17 mouse cellular contexts compared by ENCODE assay signal in genomic region chr11:9018491-9019267, GRCm38 (mm10). TPM values are rescaled to one million over a fixed set of nuclear protein-coding genes. Genes with fewer than 3 reads are reported as not detected.
"Had no signal": no experiment of that assay in that cellular context is flagged by ENCODE, and none has a peak within 500 bp of the region (broad histone marks: within the 10 kb centered on the region; RNA-seq: fewer than 3 reads in every experiment).

No protein-coding gene starts in this region.

- H3K9ac ChIP-seq: limb, embryonic 13.5 days; liver, embryonic 14.5 days; midbrain, embryonic 13.5 days; neural tube, embryonic 15.5 days had no signal

- H3K4me3 ChIP-seq: limb, embryonic 13.5 days; midbrain, embryonic 13.5 days; myocyte; neural tube, embryonic 15.5 days had no signal

- H3K27me3 ChIP-seq: midbrain, embryonic 13.5 days; neural tube, embryonic 15.5 days had no signal

- ATAC-seq: lung, postnatal 0 days; midbrain, embryonic 13.5 days had no signal

- H3K9me3 ChIP-seq: limb, embryonic 13.5 days; midbrain, embryonic 13.5 days; neural tube, embryonic 15.5 days had no signal

- H3K4me2 ChIP-seq: limb, embryonic 13.5 days; midbrain, embryonic 13.5 days; neural tube, embryonic 15.5 days had no signal

- H3K27ac ChIP-seq: limb, embryonic 13.5 days; liver, embryonic 14.5 days; midbrain, embryonic 13.5 days; neural tube, embryonic 15.5 days had no signal

- DNase-seq: kidney, postnatal 14 days; left cerebral cortex, postnatal 4 days; lung, adult 2 months; lung, postnatal 36 days; right cerebral cortex, adult 18-20 months; right cerebral cortex, postnatal 25 days; thymus, postnatal 36 days had no signal

- H3K36me3 ChIP-seq: limb, embryonic 13.5 days; midbrain, embryonic 13.5 days; neural tube, embryonic 15.5 days had no signal

- H3K4me1 ChIP-seq: limb, embryonic 13.5 days; midbrain, embryonic 13.5 days; neural tube, embryonic 15.5 days had no signal

RNA-seq across cellular contexts. Expression of gene Gm11992, which starts 29.7 kb away (rescaled TPM):
- total RNA-seq: megakaryocyte progenitor cell, adult 5-6 weeks had no signal

RNA-seq across cellular contexts. Expression of gene Sun3, which starts 30.1 kb away (rescaled TPM):
- total RNA-seq: megakaryocyte progenitor cell, adult 5-6 weeks had no signal
- polyA plus RNA-seq: limb, embryonic 13.5 days; liver, embryonic 14.5 days; midbrain, embryonic 13.5 days; myocyte; small intestine, adult 2 months had no signal

RNA-seq across cellular contexts. Expression of gene Pkd1l1, which starts 45.6 kb away (rescaled TPM):
- total RNA-seq: left cerebral cortex, adult 18-20 months; left cerebral cortex, postnatal 10 days; megakaryocyte progenitor cell, adult 5-6 weeks had no signal
- polyA plus RNA-seq: myocyte; small intestine, adult 2 months had no signal
